Mouse (Mus musculus): ENCODE measurements around the gene Gm45140. TPM values are rescaled to one million over a fixed set of nuclear protein-coding genes. Genes with fewer than 3 reads are reported as not detected.

Gene Gm45140
- polyA plus RNA-seq, 1 experiment = 0.16 TPM

- 82% methylated on average over 7 of the region's 7 CpGs for WGBS
- no peak for DNase-seq (ENCODE audit: low read depth, low spot score)
These were observed 30.1 kb downstream of the Gm45140 start for GRCm38 (mm10) chr6:87805448-87805847.

- DNase-seq (ENCODE audit: low read depth, low spot score) = no peak
- 70% methylated on average over 7 of the region's 7 CpGs for WGBS
These were observed 30.7 kb downstream of the Gm45140 start for GRCm38 (mm10) chr6:87804886-87805285.

- DNase-seq (ENCODE audit: low read depth, low spot score) = no peak
- WGBS = 60% methylated on average over 1 of the region's 1 CpGs
These were observed 31.6 kb downstream of the Gm45140 start for GRCm38 (mm10) chr6:87804036-87804435.

- 83% methylated on average over 7 of the region's 7 CpGs for WGBS
- DNase-seq (ENCODE audit: low read depth, low spot score) = no peak
These were observed 33.1 kb downstream of the Gm45140 start for GRCm38 (mm10) chr6:87802462-87802861.

GRCm38 (mm10) chr6:87799576-87799975, 36.0 kb downstream of the Gm45140 start:
- DNase-seq (ENCODE audit: low read depth, low spot score) = no peak
- 93% methylated on average over 6 of the region's 6 CpGs for WGBS

- no peak for DNase-seq (ENCODE audit: low read depth, low spot score)
- WGBS = 6% methylated on average over 2 of the region's 2 CpGs
These were observed 38.3 kb downstream of the Gm45140 start for GRCm38 (mm10) chr6:87797321-87797720.

- 83% methylated on average over 6 of the region's 6 CpGs for WGBS
- DNase-seq (ENCODE audit: low read depth, low spot score) = no peak
These were observed 39.2 kb downstream of the Gm45140 start for GRCm38 (mm10) chr6:87796251-87796880.

GRCm38 (mm10) chr6:87795385-87796150, 40.0 kb downstream of the Gm45140 start:
- WGBS = 84% methylated on average over 6 of the region's 6 CpGs
- no peak for DNase-seq (ENCODE audit: low read depth, low spot score)

GRCm38 (mm10) chr6:87793821-87794510, 41.6 kb downstream of the Gm45140 start:
- 87% methylated on average over 10 of the region's 10 CpGs for WGBS
- DNase-seq (ENCODE audit: low read depth, low spot score) = no peak

- 97% methylated on average over 5 of the region's 5 CpGs for WGBS
- DNase-seq (ENCODE audit: low read depth, low spot score) = no peak
These were observed 43.8 kb downstream of the Gm45140 start for GRCm38 (mm10) chr6:87791826-87792225.

GRCm38 (mm10) chr6:87790779-87791480, 44.7 kb downstream of the Gm45140 start:
- DNase-seq (ENCODE audit: low read depth, low spot score) = no peak
- WGBS = 37% methylated on average over 7 of the region's 7 CpGs

- no peak for DNase-seq (ENCODE audit: low read depth, low spot score)
- 40% methylated on average over 6 of the region's 6 CpGs for whole genome bisulfite sequencing
These were observed 45.8 kb downstream of the Gm45140 start for GRCm38 (mm10) chr6:87789791-87790190.

- DNase-seq (ENCODE audit: low read depth, low spot score) = no peak
- 12% methylated on average over 5 of the region's 5 CpGs for WGBS
These were observed 46.6 kb downstream of the Gm45140 start for GRCm38 (mm10) chr6:87788896-87789587.

GRCm38 (mm10) chr6:87788266-87788895, 47.2 kb downstream of the Gm45140 start:
- 90% methylated on average over 9 of the region's 9 CpGs for WGBS
- no peak for DNase-seq (ENCODE audit: low read depth, low spot score)

GRCm38 (mm10) chr6:87787108-87787890, 48.3 kb downstream of the Gm45140 start:
- 37% methylated on average over 6 of the region's 6 CpGs for WGBS
- DNase-seq (ENCODE audit: low read depth, low spot score) = no peak

GRCm38 (mm10) chr6:87786621-87787020, 49.0 kb downstream of the Gm45140 start:
- 76% methylated on average over 5 of the region's 5 CpGs for WGBS
- DNase-seq (ENCODE audit: low read depth, low spot score) = no peak

- WGBS = 81% methylated on average over 8 of the region's 8 CpGs
- no peak for DNase-seq (ENCODE audit: low read depth, low spot score)
These were observed 51.6 kb downstream of the Gm45140 start for GRCm38 (mm10) chr6:87784033-87784432.

- DNase-seq (ENCODE audit: low read depth, low spot score) = no peak
- 80% methylated on average over 10 of the region's 10 CpGs for WGBS
These were observed 54.9 kb downstream of the Gm45140 start for GRCm38 (mm10) chr6:87780546-87781301.
